Mouse (Mus musculus) CD4-positive, CD25-positive, alpha-beta regulatory T cell (primary cell): ENCODE results near the gene Nip7. TPM values are rescaled to one million over a fixed set of nuclear protein-coding genes. Genes with fewer than 3 reads are reported as not detected.

Experiments
- polyA plus RNA-seq: library from polyadenylated mRNA; unstranded; fragments of 100-300 nt; shearing (Covaris generic); gene quantifications from one replicate; pipeline ENCODE4 v1.2.1, GENCODE M21; 2017

Gene Nip7
- polyA plus RNA-seq = 82.4 TPM

DNA sequence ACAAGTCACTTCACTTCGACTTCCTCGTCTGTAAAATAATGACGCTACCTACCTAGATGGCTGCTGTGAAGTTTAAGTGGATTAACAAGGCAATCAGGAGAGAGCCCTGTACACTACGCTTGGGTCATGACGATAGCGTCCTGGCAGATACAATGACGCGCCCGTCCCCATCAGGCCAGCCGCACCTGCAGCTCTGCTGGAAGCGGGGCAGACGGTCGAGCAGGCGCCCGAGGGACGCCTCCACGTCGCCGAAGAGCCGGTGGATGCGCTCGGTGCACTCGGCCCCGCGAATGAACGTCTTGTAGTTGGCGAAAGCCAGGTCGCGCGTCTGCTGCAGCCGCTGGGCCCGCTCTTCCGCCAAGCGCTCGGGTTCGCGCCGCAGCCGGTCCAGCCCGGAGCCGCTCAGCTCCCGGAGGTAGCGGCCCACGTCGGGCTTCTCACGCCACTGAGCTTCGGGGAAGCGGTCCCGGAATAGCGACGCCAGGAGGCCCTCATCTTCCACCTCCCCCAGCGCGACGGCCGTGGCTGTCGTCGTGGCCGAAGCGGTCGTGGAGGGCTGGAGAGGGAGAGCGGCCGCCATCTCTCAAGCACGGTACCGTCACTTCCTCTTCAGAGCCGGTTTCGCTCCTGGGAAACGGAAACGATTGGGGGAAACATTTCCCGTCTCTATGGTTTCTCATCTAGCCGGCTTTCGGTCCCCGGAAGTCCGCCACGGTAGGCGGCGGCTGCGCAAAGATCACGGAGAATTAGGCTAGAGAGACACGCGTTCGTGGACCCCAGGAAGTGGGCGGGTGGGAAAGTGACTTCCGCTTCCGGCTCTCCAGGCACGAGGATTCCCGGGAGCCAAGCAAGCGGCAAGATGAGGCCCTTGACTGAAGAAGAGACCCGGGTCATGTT is at the start of gene Nip7, which contains the start of gene Cog8:
Nip7 (plus strand) TSS at position 802 of the 897 bp plus-strand sequence.
Cog8 (minus strand) TSS at position 614 of the 897 bp plus-strand sequence.

DNA sequence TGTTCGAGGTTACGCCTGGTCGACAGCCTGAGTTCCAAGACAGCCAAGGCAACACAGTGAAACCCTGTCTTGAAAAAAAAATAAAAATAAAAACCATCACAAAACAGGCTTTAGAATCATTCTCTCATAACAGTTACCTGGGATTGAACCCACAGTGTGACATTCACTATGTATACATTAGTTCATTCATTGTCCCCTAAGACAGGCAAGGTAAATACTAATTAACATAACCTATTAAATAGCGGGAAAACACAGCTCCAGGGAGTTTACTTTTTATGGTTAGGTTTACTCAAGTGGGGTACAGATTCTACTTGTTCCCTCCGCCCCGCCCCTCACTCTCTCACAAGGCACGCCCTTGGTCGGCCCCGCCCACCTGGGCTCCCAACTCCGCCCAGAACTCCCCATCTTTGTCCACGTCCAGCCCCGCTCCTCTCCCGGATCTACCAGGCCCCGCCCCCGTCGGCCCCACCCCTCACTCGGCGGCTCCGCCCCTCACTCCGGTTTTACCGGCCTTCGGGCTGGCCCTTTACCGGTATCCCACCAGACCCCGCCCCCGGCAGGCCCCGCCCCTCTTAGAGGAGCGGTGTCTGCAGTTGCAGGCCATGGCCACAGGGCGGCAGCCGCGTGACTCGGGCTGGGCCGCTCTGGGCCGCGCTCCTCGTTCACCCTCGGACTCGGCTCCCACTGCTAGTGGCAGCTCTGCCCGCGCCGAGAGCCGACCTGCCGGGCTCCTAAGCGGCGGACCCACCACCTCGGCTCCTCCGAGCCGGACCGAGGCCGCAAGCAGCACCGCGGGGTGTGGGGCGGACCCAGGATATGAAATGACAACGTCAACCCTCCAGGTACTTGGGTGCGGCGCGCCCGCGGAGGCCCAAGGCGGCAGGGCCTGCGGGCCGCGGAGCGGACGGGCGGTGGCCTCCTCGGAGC is 25.8 kb upstream of the Nip7 start, which contains the start of gene Vps4a:
Vps4a (plus strand) TSS at position 573 of the 927 bp plus-strand sequence.

DNA sequence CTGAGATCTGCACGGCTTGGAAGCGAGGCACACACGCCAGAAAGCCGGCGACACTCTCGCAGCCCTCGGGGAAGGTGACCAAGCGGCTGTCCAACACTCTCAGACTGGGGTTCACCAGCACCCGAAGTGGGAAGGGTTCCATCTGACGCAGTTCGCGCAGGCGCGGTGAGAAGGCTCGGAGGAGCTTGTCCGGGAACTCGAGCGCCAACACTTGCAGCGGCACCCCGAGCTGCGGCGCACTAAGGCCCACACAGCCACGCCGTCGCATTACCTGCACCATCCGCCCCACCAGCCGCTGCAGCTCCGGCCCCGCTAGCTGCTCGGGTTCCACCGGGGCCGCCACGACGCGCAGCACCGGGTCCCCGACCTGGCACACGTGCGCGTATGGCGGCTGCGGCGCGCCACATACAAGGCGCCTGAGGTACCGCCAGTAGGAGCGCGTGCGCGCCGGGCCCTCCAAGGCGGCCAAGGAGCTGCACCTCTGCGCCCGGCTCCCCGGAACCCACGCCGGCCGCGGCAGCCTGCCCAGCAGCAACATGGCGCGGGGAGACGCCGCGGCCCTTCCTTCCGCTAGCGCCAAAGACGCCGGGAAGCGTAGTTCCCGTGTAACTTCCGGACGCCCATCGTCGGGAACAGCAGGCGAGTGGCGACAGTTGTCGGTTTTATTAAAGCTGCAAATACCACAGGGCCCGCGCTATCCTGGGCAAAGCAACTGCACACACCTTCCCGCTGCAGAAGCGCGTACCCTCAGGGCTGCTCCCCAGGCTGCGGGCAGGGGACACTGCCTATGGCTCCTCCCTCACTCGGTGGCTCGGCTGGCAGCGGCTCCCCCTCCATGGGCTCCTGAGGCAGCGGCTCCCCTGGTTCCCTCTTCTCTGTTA is 8.4 kb upstream of the Nip7 start, which contains the start of gene Pdf:
Pdf (minus strand) TSS at position 554 of the 881 bp plus-strand sequence.

GRCm38 (mm10) chr8:107065511-107066496 is 9.1 kb downstream of the Nip7 start, which contains the start of gene Tmed6:
Tmed6 (minus strand) TSS chr8:107065644.

DNA sequence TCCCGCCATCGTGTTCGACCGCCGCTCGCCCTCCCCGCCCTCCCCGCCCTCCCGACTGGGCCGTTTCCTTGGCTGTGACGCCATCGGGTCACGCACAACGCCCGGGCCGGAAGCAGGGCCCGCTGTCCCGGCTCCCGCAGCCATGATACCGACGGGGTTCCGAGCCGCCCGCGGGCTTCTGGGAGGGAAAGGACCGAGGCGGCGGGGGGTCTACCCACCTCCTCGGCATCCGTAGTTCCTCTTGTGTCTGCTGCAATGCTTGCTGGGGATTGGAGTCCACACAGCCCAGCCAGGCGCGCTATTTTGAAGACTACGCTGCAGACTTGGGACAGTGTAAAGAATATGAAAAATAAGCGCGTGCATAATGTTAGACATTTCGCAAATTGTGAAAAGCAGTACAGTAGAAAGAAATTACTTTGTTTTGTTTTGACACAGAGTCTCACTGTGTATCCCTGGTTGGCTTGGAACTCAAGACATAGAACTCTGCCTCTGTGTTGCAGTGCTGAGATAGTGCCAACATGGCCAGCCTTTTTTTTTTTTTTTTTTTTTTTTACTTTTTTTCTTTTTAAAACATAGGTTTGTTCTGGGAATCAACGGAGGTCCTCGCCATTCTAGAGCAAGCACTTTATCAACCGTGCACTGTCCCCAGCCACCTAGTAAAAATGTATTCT is 39.8 kb downstream of the Nip7 start, which contains the start of gene Terf2:
Terf2 (minus strand) TSS at position 182 of the 671 bp plus-strand sequence.

Other genes starting within 250 kb of the Nip7 start
- not detected for gene Has3, start 186.6 kb upstream of the Nip7 start, polyA plus RNA-seq
- 59.9 TPM for gene Utp4, start 163.2 kb upstream of the Nip7 start, polyA plus RNA-seq
- gene Sntb2, start 121.1 kb upstream of the Nip7 start, polyA plus RNA-seq = 9.1 TPM
- 70.0 TPM for gene Vps4a, start 25.7 kb upstream of the Nip7 start, polyA plus RNA-seq
- gene Pdf, start 8.3 kb upstream of the Nip7 start, polyA plus RNA-seq = 16.5 TPM
- gene Cog8, start 188 bp upstream of the Nip7 start, polyA plus RNA-seq = 74.1 TPM
- not detected for gene Tmed6, start 8.8 kb downstream of the Nip7 start, polyA plus RNA-seq
- gene Terf2, start 39.7 kb downstream of the Nip7 start, polyA plus RNA-seq = 28.7 TPM
- 69.8 TPM for gene Cyb5b, start 93.8 kb downstream of the Nip7 start, polyA plus RNA-seq
- gene Nfat5, start 236.6 kb downstream of the Nip7 start, polyA plus RNA-seq = 23.4 TPM